Mouse (Mus musculus) neural tube, embryonic 11.5 days (tissue): ENCODE measurements at regions not wholly inside any gene's neighbourhood (a gene's known extent, or its start where the extent isn't known, plus 50 kb on each side); places are given as distances from the start of the nearest gene placed in this dataset.

Source experiments
- ATAC-seq: fragments of 200-750 bp; cut with Nextera tagmentation; 2 replicates; pipeline ENCODE4 v1.8.0; 2017; ENCODE audit warnings: moderate number of reproducible peaks, mild to moderate bottlenecking, moderate TSS enrichment, moderate library complexity; ENCODE audit not compliant: insufficient read depth, low FRiP score, low TSS enrichment
- DNase-seq: peaks from one replicate; pipeline ENCODE4 v3.0.0-alpha.2; 2015; ENCODE audit warnings: low spot score
- H3K27ac ChIP-seq: fragments of 300-500 bp; sonication (generic); 2 replicates; pipeline ENCODE4 v1.5.1; 2014; ENCODE audit warnings: low read depth, mild to moderate bottlenecking, low read length
- H3K27me3 ChIP-seq: fragments of 300-500 bp; sonication (generic); 2 replicates; pipeline ENCODE4 v1.6.1; 2014; ENCODE audit warnings: mild to moderate bottlenecking, low read length, mixed read lengths; ENCODE audit not compliant: control insufficient read depth, insufficient read depth
- H3K36me3 ChIP-seq: fragments of 300-500 bp; sonication (generic); 2 replicates; pipeline ENCODE4 v1.6.1; 2014; ENCODE audit warnings: mild to moderate bottlenecking, low read length, moderate library complexity, mixed read lengths; ENCODE audit not compliant: control insufficient read depth, insufficient read depth
- H3K4me1 ChIP-seq: fragments of 300-500 bp; sonication (generic); 2 replicates; pipeline ENCODE4 v1.6.1; 2014; ENCODE audit warnings: low read length, mixed read lengths; ENCODE audit not compliant: control insufficient read depth, insufficient read depth
- H3K4me2 ChIP-seq: fragments of 300-500 bp; sonication (generic); 2 replicates; pipeline ENCODE4 v1.6.1; 2014; ENCODE audit warnings: low read depth, mild to moderate bottlenecking, moderate library complexity
- H3K4me3 ChIP-seq: fragments of 300-500 bp; sonication (generic); 2 replicates; pipeline ENCODE4 v1.5.1; 2014; ENCODE audit warnings: low read depth, low read length
- H3K9ac ChIP-seq: fragments of 300-500 bp; sonication (generic); 2 replicates; pipeline ENCODE4 v1.6.1; 2014; ENCODE audit warnings: mild to moderate bottlenecking, low read length
- H3K9me3 ChIP-seq: fragments of 300-500 bp; sonication (generic); 2 replicates; pipeline ENCODE4 v1.6.1; 2016; ENCODE audit warnings: low read length; ENCODE audit not compliant: control insufficient read depth
- WGBS: fragments of 180-500 bp; shearing (Covaris S2); extraction: QIAGEN DNeasy Blood & Tissue Kit; methylation state at CpG from one replicate; pipeline ENCODE4 v1.1.7; 2014; 5-methylcytosine and 5-hydroxymethylcytosine counted together

- Histone ChIP-seq H3K4me1 (no peaks in the 10 kb centered on the region), H3K36me3 (no peaks in the 10 kb centered on the region)
- 90% methylated on average over 4 of the region's 4 CpGs for WGBS
Observed at GRCm38 (mm10) chr8:115897086-115897485, 189.5 kb upstream of the Maf start.

GRCm38 (mm10) chr8:115896066-115896465 is 188.5 kb upstream of the Maf start:
- DNase-seq (no peak), ATAC-seq (no peak)
- no peaks in the 10 kb centered on the region for H3K9me3 ChIP-seq
- WGBS: 83% methylated on average over 4 of the region's 4 CpGs
- H3K27me3 ChIP-seq: no peaks in the 10 kb centered on the region
- no peak overlapping the region for H3K4me3 ChIP-seq
- no peaks in the 10 kb centered on the region for H3K4me1 ChIP-seq
- no peak overlapping the region for H3K27ac ChIP-seq
- H3K4me2 ChIP-seq: no peak overlapping the region
- no peaks in the 10 kb centered on the region for H3K36me3 ChIP-seq
- no peak overlapping the region for H3K9ac ChIP-seq

More at GRCm38 (mm10) chr8:115897086-115897485, 189.5 kb upstream of the Maf start:
- no peak overlapping the region for H3K9ac ChIP-seq
- no peaks in the 10 kb centered on the region for H3K9me3 ChIP-seq
- no peak for ATAC-seq
- H3K27me3 ChIP-seq: no peaks in the 10 kb centered on the region
- no peak overlapping the region for H3K4me3 ChIP-seq
- H3K27ac ChIP-seq: no peak overlapping the region
- no peak overlapping the region for H3K4me2 ChIP-seq
- DNase-seq: no peak

- no peak overlapping the region for H3K4me3 ChIP-seq
- 81% methylated on average over 4 of the region's 4 CpGs for WGBS
- H3K36me3 ChIP-seq: no peaks in the 10 kb centered on the region
- ATAC-seq (no peak), DNase-seq (no peak)
- no peak overlapping the region for H3K4me2 ChIP-seq
- H3K27ac ChIP-seq: no peak overlapping the region
- H3K27me3 ChIP-seq: no peaks in the 10 kb centered on the region
- no peaks in the 10 kb centered on the region for H3K9me3 ChIP-seq
- no peak overlapping the region for H3K9ac ChIP-seq
- no peaks in the 10 kb centered on the region for H3K4me1 ChIP-seq
Observed at GRCm38 (mm10) chr8:115888278-115888677, 180.7 kb upstream of the Maf start.

GRCm38 (mm10) chr8:115885121-115885743 is 177.6 kb upstream of the Maf start:
- H3K9ac ChIP-seq: no peak overlapping the region
- H3K27me3 ChIP-seq: no peaks in the 10 kb centered on the region
- no peak for ATAC-seq
- H3K4me1 ChIP-seq: no peaks in the 10 kb centered on the region
- H3K27ac ChIP-seq: no peak overlapping the region
- H3K4me2 ChIP-seq: no peak overlapping the region
- no peak overlapping the region for H3K4me3 ChIP-seq
- no peaks in the 10 kb centered on the region for H3K36me3 ChIP-seq
- no peak for DNase-seq
- WGBS: 13% methylated on average over 2 of the region's 2 CpGs
- H3K9me3 ChIP-seq: no peaks in the 10 kb centered on the region

GRCm38 (mm10) chr8:115883808-115884207 is 176.2 kb upstream of the Maf start:
- Histone ChIP-seq H3K9ac (no peak overlapping the region), H3K9me3 (no peaks in the 10 kb centered on the region), H3K4me1 (no peaks in the 10 kb centered on the region), H3K4me3 (no peak overlapping the region), H3K27me3 (no peaks in the 10 kb centered on the region), H3K36me3 (no peaks in the 10 kb centered on the region), H3K4me2 (no peak overlapping the region), H3K27ac (no peak overlapping the region)
- DNase-seq (no peak), ATAC-seq (no peak)
- WGBS: 79% methylated on average over 3 of the region's 3 CpGs

- ATAC-seq: no peak
- Histone ChIP-seq H3K9ac (no peak overlapping the region), H3K4me2 (no peak overlapping the region), H3K4me1 (no peaks in the 10 kb centered on the region), H3K27ac (no peak overlapping the region), H3K4me3 (no peak overlapping the region), H3K9me3 (no peaks in the 10 kb centered on the region), H3K27me3 (no peaks in the 10 kb centered on the region), H3K36me3 (no peaks in the 10 kb centered on the region)
- DNase-seq: no peak
- 92% methylated on average over 8 of the region's 8 CpGs for WGBS
Observed at GRCm38 (mm10) chr8:115881881-115882280, 174.3 kb upstream of the Maf start.

- WGBS: 79% methylated on average over 7 of the region's 7 CpGs
- ATAC-seq: no peak
Observed at GRCm38 (mm10) chr8:115874789-115875188, 167.2 kb upstream of the Maf start.

GRCm38 (mm10) chr8:115871381-115871780 is 163.8 kb upstream of the Maf start:
- no peaks in the 10 kb centered on the region for H3K27me3 ChIP-seq
- no peaks in the 10 kb centered on the region for H3K4me1 ChIP-seq
- H3K4me3 ChIP-seq: no peak overlapping the region
- H3K9ac ChIP-seq: no peak overlapping the region
- no peak overlapping the region for H3K27ac ChIP-seq
- H3K36me3 ChIP-seq: no peaks in the 10 kb centered on the region
- H3K4me2 ChIP-seq: no peak overlapping the region
- ATAC-seq (no peak), DNase-seq (no peak)
- 70% methylated on average over 5 of the region's 5 CpGs for WGBS
- no peaks in the 10 kb centered on the region for H3K9me3 ChIP-seq

More at GRCm38 (mm10) chr8:115874789-115875188, 167.2 kb upstream of the Maf start:
- Histone ChIP-seq H3K9ac (no peak overlapping the region), H3K4me3 (no peak overlapping the region), H3K27me3 (no peaks in the 10 kb centered on the region), H3K27ac (no peak overlapping the region), H3K9me3 (no peaks in the 10 kb centered on the region), H3K36me3 (no peaks in the 10 kb centered on the region), H3K4me2 (no peak overlapping the region), H3K4me1 (no peaks in the 10 kb centered on the region)
- DNase-seq: no peak

- WGBS: 88% methylated on average over 3 of the region's 3 CpGs
- Histone ChIP-seq H3K27ac (no peak overlapping the region), H3K4me2 (no peak overlapping the region), H3K9me3 (no peaks in the 10 kb centered on the region), H3K27me3 (no peaks in the 10 kb centered on the region), H3K4me1 (no peaks in the 10 kb centered on the region), H3K36me3 (no peaks in the 10 kb centered on the region), H3K4me3 (no peak overlapping the region), H3K9ac (no peak overlapping the region)
- no peak for DNase-seq
- no peak for ATAC-seq
Observed at GRCm38 (mm10) chr8:115861381-115861780, 153.8 kb upstream of the Maf start.
